Mouse (Mus musculus) megakaryocyte, embryonic 14.5 days (primary cell): ENCODE data around the gene Prnd. TPM values are rescaled to one million over a fixed set of nuclear protein-coding genes. Genes with fewer than 3 reads are reported as not detected.

ENCODE experiments used
- H3K27me3 ChIP-seq: replicated peaks from 2 replicates; pipeline ENCODE3; 2012; ENCODE audit warnings: inconsistent platforms
- H3K36me3 ChIP-seq: replicated peaks from 2 replicates; pipeline ENCODE3; 2012; ENCODE audit warnings: low read length, inconsistent platforms, mixed read lengths
- H3K4me1 ChIP-seq: 2 replicates; pipeline ENCODE4 v1.6.1; 2012; ENCODE audit warnings: inconsistent platforms
- H3K4me3 ChIP-seq: replicated peaks from 2 replicates; pipeline ENCODE3; 2012; ENCODE audit warnings: moderate library complexity, mild to moderate bottlenecking, inconsistent platforms
- H3K9me3 ChIP-seq: 2 replicates; pipeline ENCODE4 v1.6.1; 2012; ENCODE audit warnings: inconsistent platforms
- FLI1 ChIP-seq: IDR thresholded peaks from 2 replicates; pipeline ENCODE4 v1.6.1; 2012; ENCODE audit warnings: low read length, inconsistent platforms, mixed read lengths
- GATA1 ChIP-seq: IDR thresholded peaks from 3 replicates; pipeline ENCODE4 v1.6.1; 2012; ENCODE audit warnings: mixed read lengths, low read length, inconsistent platforms, borderline replicate concordance
- polyA plus RNA-seq: library from polyadenylated mRNA; stranded (reverse); fragments of >175 nt; gene quantifications from 2 replicates; pipeline ENCODE4 v1.2.3, GENCODE M21; 2012; ENCODE audit warnings: low replicate concordance; ENCODE audit not compliant: insufficient read depth

The Prnd gene
- polyA plus RNA-seq, 1 experiment: not detected

GRCm38 (mm10) chr2:131949767-131950597, 679 bp upstream of the Prnd start:
- no peak for TF ChIP-seq GATA1
- no peak for TF ChIP-seq FLI1
- H3K4me3 ChIP-seq: peak overlapping the region; percentile 50

GRCm38 (mm10) chr2:131952456-131952855, 1.8 kb downstream of the Prnd start:
- Histone ChIP-seq H3K9me3 (no peaks in the 10 kb centered on the region), H3K4me1 (peaks cover 27% of the 10 kb centered on the region), H3K4me3 (no peak overlapping the region), H3K27me3 (peaks cover 75% of the 10 kb centered on the region), H3K36me3 (no peaks in the 10 kb centered on the region)
- TF ChIP-seq FLI1: no peak
- TF ChIP-seq GATA1: no peak

More at GRCm38 (mm10) chr2:131949767-131950597, 679 bp upstream of the Prnd start:
- H3K36me3 ChIP-seq: no peaks in the 10 kb centered on the region
- peaks cover 33% of the 10 kb centered on the region for H3K4me1 ChIP-seq
- no peaks in the 10 kb centered on the region for H3K9me3 ChIP-seq
- peaks cover 78% of the 10 kb centered on the region for H3K27me3 ChIP-seq

- Histone ChIP-seq H3K4me1 (peaks cover 27% of the 10 kb centered on the region), H3K4me3 (peak overlapping the region; percentile 39), H3K9me3 (no peaks in the 10 kb centered on the region), H3K36me3 (no peaks in the 10 kb centered on the region), H3K27me3 (peaks cover 72% of the 10 kb centered on the region)
- no peak for TF ChIP-seq GATA1
- TF ChIP-seq FLI1: no peak
These were observed 2.4 kb downstream of the Prnd start for GRCm38 (mm10) chr2:131952961-131953538.

- TF ChIP-seq FLI1 (no peak), GATA1 (no peak)
- Histone ChIP-seq H3K4me1 (peaks cover 27% of the 10 kb centered on the region), H3K4me3 (no peak overlapping the region), H3K36me3 (no peaks in the 10 kb centered on the region), H3K27me3 (peaks cover 68% of the 10 kb centered on the region), H3K9me3 (no peaks in the 10 kb centered on the region)
These were observed 3.0 kb downstream of the Prnd start for GRCm38 (mm10) chr2:131953711-131954110.

- Histone ChIP-seq H3K36me3 (no peaks in the 10 kb centered on the region), H3K9me3 (no peaks in the 10 kb centered on the region), H3K4me3 (peak overlapping the region; percentile 80), H3K27me3 (peaks cover 65% of the 10 kb centered on the region), H3K4me1 (peaks cover 27% of the 10 kb centered on the region)
- TF ChIP-seq FLI1: no peak
- no peak for TF ChIP-seq GATA1
These were observed 4.2 kb downstream of the Prnd start for GRCm38 (mm10) chr2:131954835-131955234.

DNA sequence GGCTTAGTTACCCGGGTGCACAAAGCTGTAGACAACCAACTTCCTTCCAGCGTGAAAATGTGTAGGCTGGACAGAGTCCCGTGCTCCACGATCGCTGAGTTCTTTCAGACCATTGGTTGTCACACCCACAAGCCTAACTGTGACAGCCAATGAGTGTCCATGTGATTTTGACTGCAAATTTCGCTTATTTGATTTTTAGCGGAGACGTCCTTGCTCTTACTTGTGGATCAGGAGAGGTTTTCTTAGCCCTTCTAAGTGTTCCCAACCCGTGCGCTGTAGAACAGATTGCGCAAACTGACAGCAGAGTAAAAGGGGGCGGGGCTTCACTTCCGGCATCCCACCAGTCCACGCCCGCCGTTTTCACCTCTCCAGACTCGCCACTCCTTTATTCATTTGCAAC, 4.6 kb downstream of the Prnd start:
- TF ChIP-seq GATA1 (no peak), FLI1 (no peak)
- Histone ChIP-seq H3K4me1 (peaks cover 23% of the 10 kb centered on the region), H3K9me3 (no peaks in the 10 kb centered on the region), H3K4me3 (peak overlapping the region; percentile 80), H3K36me3 (no peaks in the 10 kb centered on the region), H3K27me3 (peaks cover 63% of the 10 kb centered on the region)

- TF ChIP-seq FLI1: no peak
- TF ChIP-seq GATA1: no peak
- H3K4me3 ChIP-seq: no peak overlapping the region
- H3K36me3 ChIP-seq: no peaks in the 10 kb centered on the region
- H3K4me1 ChIP-seq: peaks cover 17% of the 10 kb centered on the region
- H3K27me3 ChIP-seq: peaks cover 57% of the 10 kb centered on the region
- peaks cover under 1% of the 10 kb centered on the region; the same call in 1 of the 2 replicates for H3K9me3 ChIP-seq
These were observed 5.9 kb downstream of the Prnd start for GRCm38 (mm10) chr2:131956336-131957256.

- no peaks in the 10 kb centered on the region for H3K36me3 ChIP-seq
- H3K4me1 ChIP-seq: peaks cover 17% of the 10 kb centered on the region
- peaks cover 50% of the 10 kb centered on the region for H3K27me3 ChIP-seq
- H3K9me3 ChIP-seq: peaks cover 8% of the 10 kb centered on the region
- TF ChIP-seq GATA1 (no peak), FLI1 (no peak)
- H3K4me3 ChIP-seq: no peak overlapping the region
These were observed 7.1 kb downstream of the Prnd start for GRCm38 (mm10) chr2:131957731-131958222.

DNA sequence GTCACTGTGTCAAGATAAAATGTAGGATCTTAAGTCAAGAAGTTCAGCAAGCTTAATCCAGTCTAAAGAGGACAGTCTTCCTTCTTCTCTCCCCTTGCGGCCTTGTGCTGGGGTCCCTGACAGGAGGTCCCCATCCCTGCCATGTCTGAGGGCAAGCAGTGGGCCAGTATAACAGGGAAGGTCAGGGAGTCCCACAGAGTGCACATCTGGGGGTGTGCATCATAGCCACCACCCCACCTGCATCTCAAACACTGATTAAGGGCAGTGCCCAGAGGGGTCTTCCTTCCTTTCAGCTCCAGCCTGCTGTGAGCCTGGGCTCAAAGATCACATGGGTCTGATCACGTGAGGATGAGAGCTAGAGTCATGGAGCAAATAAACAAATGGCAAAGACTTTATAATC, 11.0 kb downstream of the Prnd start:
- TF ChIP-seq FLI1 (no peak), GATA1 (no peak)
- no peaks in the 10 kb centered on the region for H3K36me3 ChIP-seq
- H3K27me3 ChIP-seq: peaks cover 17% of the 10 kb centered on the region
- no peak overlapping the region for H3K4me3 ChIP-seq
- no peaks in the 10 kb centered on the region for H3K4me1 ChIP-seq
- H3K9me3 ChIP-seq: peaks cover 8% of the 10 kb centered on the region
